23 mouse cellular contexts compared by ENCODE assay signal in genomic region chr6:141888248-141888647, GRCm38 (mm10). TPM values are rescaled to one million over a fixed set of nuclear protein-coding genes. Genes with fewer than 3 reads are reported as not detected.
DNase-seq lines count a peak whose midpoint lies in the region; ATAC-seq and TF ChIP-seq lines count a peak whose summit lies in the region.
"Had no signal": no experiment of that assay in that cellular context is flagged by ENCODE, and none has a peak within 500 bp of the region (broad histone marks: within the 10 kb centered on the region; RNA-seq: fewer than 3 reads in every experiment).

No protein-coding gene starts in this region.

- no peak for ATAC-seq in Patski

- H3K4me3 ChIP-seq in gastrocnemius, adult 2 months, result no peak overlapping the region
- H3K4me3 ChIP-seq in left cerebral cortex, adult 2 months, result no peak overlapping the region
- H3K4me3 ChIP-seq: forebrain, embryonic 10.5 days; hindbrain, embryonic 12.5 days; limb, embryonic 15.5 days; neural tube, embryonic 12.5 days had no signal

- in situ Hi-C loops in Patski (cut with MboI; ENCODE audit: low pct_unique_long_range_greater_than_20kb), result no loop called here

- peak; percentile 17; the same call in 1 of the 2 replicates for TF ChIP-seq CTCF in gastrocnemius, adult 2 months (IDR thresholded peaks at IDR 0.05)
- TF ChIP-seq CTCF in left cerebral cortex, adult 2 months (IDR thresholded peaks at IDR 0.05), result peak; percentile 34
- peak; percentile 19 for TF ChIP-seq CTCF in Patski (IDR thresholded peaks at IDR 0.05)

- H3K27me3 ChIP-seq in Patski, result no peaks in the 10 kb centered on the region
- H3K27me3 ChIP-seq: hindbrain, embryonic 12.5 days; limb, embryonic 15.5 days; neural tube, embryonic 12.5 days had no signal

- CTCF ChIA-PET in Patski (lab: Charles Lee), result no interaction called here

- POLR2A ChIA-PET in Patski (lab: Charles Lee), result no interaction called here

- DNase-seq in gastrocnemius, adult 2 months, result no peak
- DNase-seq in gastrocnemius, postnatal 10 days, result no peak
- DNase-seq in left cerebral cortex, adult 2 months (ENCODE audit: extremely low spot score in 1 of 2, low spot score in 2 of 2), result no peak
- DNase-seq in left cerebral cortex, postnatal 4 days, result no peak
- peak; percentile 17 for DNase-seq in 416B (ENCODE audit: low read depth)
- no peak for DNase-seq in Patski (ENCODE audit: low read depth, low spot score)
- DNase-seq in gastrocnemius, adult 8-10 months (ENCODE audit: low spot score in 2 of 2), result no peak
- DNase-seq in right cerebral cortex, postnatal 25 days, result no peak
- DNase-seq: cerebellum, adult 11-12 months; heart, adult 11 months; kidney, adult 11 months; layer of hippocampus, adult 9-11 months; right cerebral cortex, postnatal 4 days; thymus, adult 2 months had no signal

- intact Hi-C loops in gastrocnemius, adult 2 months (cut with DNase I), result no loop called here
- intact Hi-C loops in left cerebral cortex, adult 2 months (cut with DNase I), result no loop called here
- intact Hi-C loops in left cerebral cortex, postnatal 4 days (cut with DNase I), result no loop called here

- H3K27ac ChIP-seq in gastrocnemius, adult 2 months, result no peak overlapping the region
- H3K27ac ChIP-seq in left cerebral cortex, adult 2 months, result no peak overlapping the region
- H3K27ac ChIP-seq: forebrain, embryonic 10.5 days; hindbrain, embryonic 12.5 days; limb, embryonic 15.5 days; macrophage; neural tube, embryonic 12.5 days had no signal

RNA-seq across cellular contexts. Expression of gene Slco1a4, which starts 32.2 kb away (rescaled TPM):
- under 1 TPM in 1 of 2 experiments, not detected in 1; 0.10 TPM for total RNA-seq in gastrocnemius, adult 2 months (2021)
- total RNA-seq in gastrocnemius, postnatal 10 days (2021), result under 1 TPM; 0.19 to 0.34 TPM
- 10 to 100 TPM; 29.0 to 49.8 TPM for total RNA-seq in left cerebral cortex, adult 2 months (2021)
- 1 to 10 TPM; 4.3 to 4.6 TPM for total RNA-seq in left cerebral cortex, postnatal 4 days (2021)
- polyA plus RNA-seq in Patski (2021), result 0.05 TPM
- under 1 TPM in 2 of 4 experiments, not detected in 2; 0.07 to 0.11 TPM for total RNA-seq in gastrocnemius, adult 8-10 months (2022)
- polyA plus RNA-seq: C2C12; forebrain, embryonic 10.5 days; macrophage; thymus, adult 2 months had no signal

RNA-seq across cellular contexts. Expression of gene Slco1a1, which starts 58.5 kb away (rescaled TPM):
- total RNA-seq in gastrocnemius, adult 2 months (2021), result not detected
- not detected for total RNA-seq in gastrocnemius, postnatal 10 days (2021)
- not detected for total RNA-seq in left cerebral cortex, adult 2 months (2021)
- not detected for total RNA-seq in left cerebral cortex, postnatal 4 days (2021)
- polyA plus RNA-seq in Patski (2021), result 0.01 TPM
- under 1 TPM in 1 of 4 experiments, not detected in 3; 0.08 TPM for total RNA-seq in gastrocnemius, adult 8-10 months (2022)
- total RNA-seq: left cerebral cortex, postnatal 10 days had no signal
- polyA plus RNA-seq: C2C12; embryonic facial prominence, embryonic 14.5 days; forebrain, embryonic 10.5 days; heart, postnatal 0 days; hindbrain, embryonic 12.5 days; limb, embryonic 15.5 days; macrophage; neural tube, embryonic 12.5 days; thymus, adult 2 months had no signal

Comparison
In these comparisons a context has a peak if more than half of its experiments do, and no peak if none do; other contexts are left out.
1. RNA of gene Slco1a4, which starts 32.2 kb away (total RNA-seq): 29.0 to 49.8 TPM in left cerebral cortex, adult 2 months; 4.3 to 4.6 TPM in left cerebral cortex, postnatal 4 days, 0.19 to 0.34 TPM in gastrocnemius, postnatal 10 days, 0.10 TPM in gastrocnemius, adult 2 months and 0.07 to 0.11 TPM in gastrocnemius, adult 8-10 months; every median in the first group is over 4 times any median in the second.
2. Peak in every context shown above with its lines, with median percentiles within 50 percentile points of each other: CTCF ChIP-seq.